Mouse (Mus musculus): ENCODE measurements around the gene Ar. TPM values are rescaled to one million over a fixed set of nuclear protein-coding genes. Genes with fewer than 3 reads are reported as not detected.

Gene Ar
- polyA plus RNA-seq, 1 experiment: 2.9 TPM

GRCm38 (mm10) chrX:98348036-98348435 lies 199.5 kb downstream of the Ar start:
- H3K27ac ChIP-seq (ENCODE audit: insufficient read depth, low read length): no peak overlapping the region
- no peaks in the 10 kb centered on the region for H3K4me1 ChIP-seq (ENCODE audit: control insufficient read depth, insufficient read depth, low read length)
- TF ChIP-seq CTCF (IDR thresholded peaks at IDR 0.05; ENCODE audit: extremely low read depth, insufficient read depth, low read length) (no peak), POLR2A (IDR thresholded peaks at IDR 0.05; ENCODE audit: extremely low read depth, insufficient read depth, low read length) (no peak)
- no peak overlapping the region for H3K4me3 ChIP-seq (ENCODE audit: insufficient read depth, low read length)
